ENCODE assay signal across 8 mouse cellular contexts in genomic region chr4:150236521-150237481, GRCm38 (mm10). TPM values are rescaled to one million over a fixed set of nuclear protein-coding genes. Genes with fewer than 3 reads are reported as not detected.
DNase-seq lines count a peak whose midpoint lies in the region; ATAC-seq lines count a peak whose summit lies in the region.

TSS of gene Eno1 (plus strand) at chr4:150236721.

- no peaks in the 10 kb centered on the region for H3K9me3 ChIP-seq in megakaryocyte, embryonic 14.5 days

- H3K4me1 ChIP-seq in megakaryocyte, embryonic 14.5 days, result peaks cover 65% of the 10 kb centered on the region

- DNase-seq in ZHBTc4 (ENCODE audit: low read depth, low spot score), result peak; percentile 100
- peak; percentile 93 for DNase-seq in gastrocnemius, adult 8-10 months (ENCODE audit: low spot score in 2 of 2)
- peak; percentile 92 for DNase-seq in hindlimb bud, embryonic 11.5 days (ENCODE audit: extremely low spot score, low read depth, low spot score)
- peak; percentile 91 to 98 for DNase-seq in left cerebral cortex, adult 8-10 months (ENCODE audit: low spot score in 2 of 2)
- DNase-seq in right cerebral cortex, postnatal 10 days (ENCODE audit: low spot score in 2 of 2), result peak; percentile 96 to 97
- DNase-seq in urinary bladder, postnatal 36 days (ENCODE audit: low spot score in 2 of 2), result peak; percentile 92 to 96

- H3K4me3 ChIP-seq in megakaryocyte, embryonic 14.5 days (replicated peaks), result peak within 1 kb of the TSS; percentile 97

- peaks cover 4% of the 10 kb centered on the region for H3K27me3 ChIP-seq in megakaryocyte, embryonic 14.5 days (replicated peaks)

- peak; percentile 80 for ATAC-seq in common myeloid progenitor, adult 5-6 weeks (replicated peaks; ENCODE audit: low read depth, poor library complexity, severe bottlenecking)

- peaks cover 32% of the 10 kb centered on the region for H3K36me3 ChIP-seq in megakaryocyte, embryonic 14.5 days (replicated peaks; ENCODE audit: low read length)

RNA-seq across cellular contexts. Expression of gene Eno1, which starts in this region (rescaled TPM):
- 176 and 200 TPM in 2 replicates for total RNA-seq in common myeloid progenitor, adult 5-6 weeks (2017)
- 10 to 100 TPM; 55.0 to 77.6 (median 67.7) TPM for total RNA-seq in gastrocnemius, adult 8-10 months (2022)
- 100 to 1,000 TPM; 450 to 494 (median 470) TPM for total RNA-seq in left cerebral cortex, adult 8-10 months (2022)
- polyA plus RNA-seq in megakaryocyte, embryonic 14.5 days (2012; ENCODE audit: insufficient read depth, low replicate concordance), result 2,192 and 2,220 TPM in 2 replicates

Comparison
In these comparisons a context has a peak if more than half of its experiments do, and no peak if none do; other contexts are left out.
1. Peak in every context shown above with its lines: DNase-seq, ATAC-seq and H3K4me3 ChIP-seq.